Mouse (Mus musculus) C2C12 (cell line): ENCODE data around the gene Tspan10.

Source experiments
- CTCF ChIP-seq: IDR thresholded peaks from one replicate; pipeline ENCODE4 v1.5.1; 2011; ENCODE audit not compliant: control insufficient read depth, insufficient read depth, insufficient read length
- FOSL1 ChIP-seq: IDR thresholded peaks from one replicate; pipeline ENCODE4 v1.8.0; 2011; ENCODE audit warnings: mild to moderate bottlenecking, low read length; ENCODE audit not compliant: poor library complexity, insufficient read depth, severe bottlenecking
- MYOD1 ChIP-seq: IDR thresholded peaks from one replicate; pipeline ENCODE4 v1.6.1; 2011; ENCODE audit warnings: low read depth; ENCODE audit not compliant: control insufficient read depth, insufficient read length
- MYOG ChIP-seq: IDR thresholded peaks from one replicate; pipeline ENCODE4 v1.6.1; 2011; ENCODE audit not compliant: control insufficient read depth, insufficient read length; ENCODE audit errors: extremely low read depth

DNA sequence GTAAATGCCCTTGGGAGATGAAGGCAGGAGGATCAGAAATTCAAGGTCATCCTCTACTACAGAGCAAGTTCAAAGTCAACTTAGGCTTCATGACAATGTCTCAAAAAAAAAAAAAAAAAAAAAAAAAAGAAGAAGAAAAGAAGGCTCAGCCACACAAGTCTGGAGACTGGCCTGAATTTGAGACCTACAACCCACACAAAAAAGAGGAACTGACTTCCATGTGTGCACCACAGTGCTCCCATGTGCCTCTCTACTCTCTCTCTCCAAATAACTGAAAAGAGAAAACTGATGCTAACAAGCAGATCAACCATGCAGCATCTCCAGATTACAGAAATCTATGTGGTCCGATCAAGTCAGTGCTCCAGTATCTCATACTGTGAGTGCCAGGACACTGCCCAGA is 37.6 kb upstream of the Tspan10 start:
- no peak for TF ChIP-seq CTCF
- TF ChIP-seq MYOG, result no peak
- no peak for TF ChIP-seq MYOD1
- no peak for TF ChIP-seq FOSL1
